Mouse (Mus musculus): ENCODE measurements around the gene Acly. TPM values are rescaled to one million over a fixed set of nuclear protein-coding genes. Genes with fewer than 3 reads are reported as not detected.

Gene Acly
- polyA plus RNA-seq, 1 experiment from 2014 or later: 291 TPM

- H3K4me3 ChIP-seq: no peak overlapping the region
- no peak overlapping the region for H3K27ac ChIP-seq (replicated peaks)
- WGBS: 85% methylated on average over 15 of the region's 15 CpGs
- no peaks in the 10 kb centered on the region for H3K9me3 ChIP-seq
- no peak for DNase-seq (ENCODE audit: low spot score)
- H3K4me1 ChIP-seq: peaks cover 8% of the 10 kb centered on the region
- no peaks in the 10 kb centered on the region for H3K36me3 ChIP-seq (replicated peaks)
- H3K27me3 ChIP-seq (replicated peaks; ENCODE audit: low read depth, poor library complexity, severe bottlenecking): no peaks in the 10 kb centered on the region
These were observed 36.5 kb upstream of the Acly start for GRCm38 (mm10) chr11:100564297-100564696.

GRCm38 (mm10) chr11:100561748-100562147 is 33.9 kb upstream of the Acly start:
- Histone ChIP-seq H3K4me1 (peaks cover 7% of the 10 kb centered on the region), H3K9me3 (no peaks in the 10 kb centered on the region), H3K4me3 (no peak overlapping the region), H3K36me3 (replicated peaks) (no peaks in the 10 kb centered on the region), H3K27ac (replicated peaks) (no peak overlapping the region), H3K27me3 (replicated peaks; ENCODE audit: low read depth, poor library complexity, severe bottlenecking) (peaks cover 6% of the 10 kb centered on the region; the same call in 1 of the 2 replicates)
- 61% methylated on average over 5 of the region's 5 CpGs for WGBS
- no peak for DNase-seq (ENCODE audit: low spot score)

GRCm38 (mm10) chr11:100559476-100559875 is 31.7 kb upstream of the Acly start:
- H3K4me1 ChIP-seq: peaks cover 7% of the 10 kb centered on the region; the same call in 1 of the 2 replicates
- no peak overlapping the region for H3K27ac ChIP-seq (replicated peaks)
- no peaks in the 10 kb centered on the region for H3K36me3 ChIP-seq (replicated peaks)
- no peak for DNase-seq (ENCODE audit: low spot score)
- peaks cover 6% of the 10 kb centered on the region; the same call in 1 of the 2 replicates for H3K27me3 ChIP-seq (replicated peaks; ENCODE audit: low read depth, poor library complexity, severe bottlenecking)
- 47% methylated on average over 7 of the region's 7 CpGs for WGBS
- no peak overlapping the region for H3K4me3 ChIP-seq
- no peaks in the 10 kb centered on the region for H3K9me3 ChIP-seq

GRCm38 (mm10) chr11:100557563-100557962 is 29.8 kb upstream of the Acly start:
- Histone ChIP-seq H3K36me3 (replicated peaks) (no peaks in the 10 kb centered on the region), H3K9me3 (no peaks in the 10 kb centered on the region), H3K4me1 (peaks cover 7% of the 10 kb centered on the region; the same call in 1 of the 2 replicates), H3K27ac (replicated peaks) (no peak overlapping the region), H3K4me3 (no peak overlapping the region), H3K27me3 (replicated peaks; ENCODE audit: low read depth, poor library complexity, severe bottlenecking) (peaks cover 6% of the 10 kb centered on the region; the same call in 1 of the 2 replicates)
- 74% methylated on average over 3 of the region's 3 CpGs for WGBS
- DNase-seq (ENCODE audit: low spot score): no peak

GRCm38 (mm10) chr11:100555583-100555982 is 27.8 kb upstream of the Acly start:
- Histone ChIP-seq H3K27ac (replicated peaks) (0 out of 2 replicates have a peak overlapping the region, but pooled peaks have one; percentile 24), H3K9me3 (no peaks in the 10 kb centered on the region), H3K4me1 (peaks cover 7% of the 10 kb centered on the region; the same call in 1 of the 2 replicates), H3K4me3 (peak overlapping the region; percentile 25; the same call in 1 of the 2 replicates), H3K36me3 (replicated peaks) (no peaks in the 10 kb centered on the region), H3K27me3 (replicated peaks; ENCODE audit: low read depth, poor library complexity, severe bottlenecking) (peaks cover 6% of the 10 kb centered on the region; the same call in 1 of the 2 replicates)
- peak; percentile 44 for DNase-seq (ENCODE audit: low spot score)
- 19% methylated on average over 11 of the region's 11 CpGs for WGBS

- 85% methylated on average over 4 of the region's 4 CpGs for WGBS
- Histone ChIP-seq H3K4me1 (peaks cover 8% of the 10 kb centered on the region; the same call in 1 of the 2 replicates), H3K27ac (replicated peaks) (no peak overlapping the region), H3K9me3 (no peaks in the 10 kb centered on the region), H3K4me3 (no peak overlapping the region), H3K27me3 (replicated peaks; ENCODE audit: low read depth, poor library complexity, severe bottlenecking) (peaks cover 6% of the 10 kb centered on the region; the same call in 1 of the 2 replicates), H3K36me3 (replicated peaks) (no peaks in the 10 kb centered on the region)
- DNase-seq (ENCODE audit: low spot score): no peak
These were observed 25.0 kb upstream of the Acly start for GRCm38 (mm10) chr11:100552842-100553241.

GRCm38 (mm10) chr11:100550101-100550500 is 22.3 kb upstream of the Acly start:
- 76% methylated on average over 6 of the region's 6 CpGs for WGBS
- Histone ChIP-seq H3K27ac (replicated peaks) (no peak overlapping the region), H3K36me3 (replicated peaks) (no peaks in the 10 kb centered on the region), H3K4me1 (peaks cover 14% of the 10 kb centered on the region), H3K27me3 (replicated peaks; ENCODE audit: low read depth, poor library complexity, severe bottlenecking) (no peaks in the 10 kb centered on the region), H3K9me3 (no peaks in the 10 kb centered on the region), H3K4me3 (no peak overlapping the region)
- no peak for DNase-seq (ENCODE audit: low spot score)

- Histone ChIP-seq H3K36me3 (replicated peaks) (no peaks in the 10 kb centered on the region), H3K27me3 (replicated peaks; ENCODE audit: low read depth, poor library complexity, severe bottlenecking) (no peaks in the 10 kb centered on the region), H3K27ac (replicated peaks) (no peak overlapping the region), H3K9me3 (no peaks in the 10 kb centered on the region), H3K4me3 (no peak overlapping the region), H3K4me1 (peaks cover 20% of the 10 kb centered on the region)
- no peak for DNase-seq (ENCODE audit: low spot score)
- 83% methylated on average over 8 of the region's 8 CpGs for WGBS
These were observed 21.7 kb upstream of the Acly start for GRCm38 (mm10) chr11:100549466-100549865.

GRCm38 (mm10) chr11:100548141-100548540 is 20.3 kb upstream of the Acly start:
- Histone ChIP-seq H3K36me3 (replicated peaks) (no peaks in the 10 kb centered on the region), H3K27me3 (replicated peaks; ENCODE audit: low read depth, poor library complexity, severe bottlenecking) (no peaks in the 10 kb centered on the region), H3K9me3 (no peaks in the 10 kb centered on the region), H3K27ac (replicated peaks) (no peak overlapping the region), H3K4me1 (peaks cover 20% of the 10 kb centered on the region), H3K4me3 (no peak overlapping the region)
- DNase-seq (ENCODE audit: low spot score): no peak
- WGBS: 81% methylated on average over 6 of the region's 6 CpGs

- Histone ChIP-seq H3K36me3 (replicated peaks) (no peaks in the 10 kb centered on the region), H3K9me3 (no peaks in the 10 kb centered on the region), H3K27ac (replicated peaks) (no peak overlapping the region), H3K27me3 (replicated peaks; ENCODE audit: low read depth, poor library complexity, severe bottlenecking) (no peaks in the 10 kb centered on the region), H3K4me1 (peaks cover 20% of the 10 kb centered on the region), H3K4me3 (no peak overlapping the region)
- 91% methylated on average over 6 of the region's 6 CpGs for WGBS
- DNase-seq (ENCODE audit: low spot score): no peak
These were observed 19.2 kb upstream of the Acly start for GRCm38 (mm10) chr11:100546955-100547354.

GRCm38 (mm10) chr11:100545746-100546085 is 17.9 kb upstream of the Acly start:
- no peaks in the 10 kb centered on the region for H3K36me3 ChIP-seq (replicated peaks)
- DNase-seq (ENCODE audit: low spot score): no peak
- peak overlapping the region; percentile 58 for H3K4me3 ChIP-seq
- 25% methylated on average over 7 of the region's 7 CpGs for WGBS
- H3K9me3 ChIP-seq: no peaks in the 10 kb centered on the region
- peaks cover 20% of the 10 kb centered on the region for H3K4me1 ChIP-seq
- peak overlapping the region; percentile 86 for H3K27ac ChIP-seq (replicated peaks)
- no peaks in the 10 kb centered on the region for H3K27me3 ChIP-seq (replicated peaks; ENCODE audit: low read depth, poor library complexity, severe bottlenecking)

GRCm38 (mm10) chr11:100544832-100545745 is 17.3 kb upstream of the Acly start, which contains the start of gene Ttc25:
TSS of gene Ttc25 (plus strand) at chr11:100545607.
- H3K4me3 ChIP-seq: peak within 1 kb of the TSS; percentile 58
- DNase-seq (ENCODE audit: low spot score): peak; percentile 95
- peaks cover 18% of the 10 kb centered on the region for H3K4me1 ChIP-seq
- H3K9me3 ChIP-seq: no peaks in the 10 kb centered on the region
- peak within 1 kb of the TSS; percentile 86 for H3K27ac ChIP-seq (replicated peaks)
- WGBS: 4% methylated on average over 28 of the region's 28 CpGs
- H3K36me3 ChIP-seq (replicated peaks): no peaks in the 10 kb centered on the region
- H3K27me3 ChIP-seq (replicated peaks; ENCODE audit: low read depth, poor library complexity, severe bottlenecking): no peaks in the 10 kb centered on the region

GRCm38 (mm10) chr11:100541577-100541976 is 13.8 kb upstream of the Acly start:
- H3K9me3 ChIP-seq: no peaks in the 10 kb centered on the region
- H3K36me3 ChIP-seq (replicated peaks): no peaks in the 10 kb centered on the region
- H3K4me3 ChIP-seq: no peak overlapping the region
- peaks cover 5% of the 10 kb centered on the region; the same call in 1 of the 2 replicates for H3K27me3 ChIP-seq (replicated peaks; ENCODE audit: low read depth, poor library complexity, severe bottlenecking)
- 95% methylated on average over 2 of the region's 2 CpGs for WGBS
- no peak overlapping the region for H3K27ac ChIP-seq (replicated peaks)
- DNase-seq (ENCODE audit: low spot score): no peak
- H3K4me1 ChIP-seq: peaks cover 16% of the 10 kb centered on the region

All from embryonic facial prominence, embryonic 10.5 days (tissue).